ENCODE assay signal across 8 mouse cellular contexts in the genomic region with DNA sequence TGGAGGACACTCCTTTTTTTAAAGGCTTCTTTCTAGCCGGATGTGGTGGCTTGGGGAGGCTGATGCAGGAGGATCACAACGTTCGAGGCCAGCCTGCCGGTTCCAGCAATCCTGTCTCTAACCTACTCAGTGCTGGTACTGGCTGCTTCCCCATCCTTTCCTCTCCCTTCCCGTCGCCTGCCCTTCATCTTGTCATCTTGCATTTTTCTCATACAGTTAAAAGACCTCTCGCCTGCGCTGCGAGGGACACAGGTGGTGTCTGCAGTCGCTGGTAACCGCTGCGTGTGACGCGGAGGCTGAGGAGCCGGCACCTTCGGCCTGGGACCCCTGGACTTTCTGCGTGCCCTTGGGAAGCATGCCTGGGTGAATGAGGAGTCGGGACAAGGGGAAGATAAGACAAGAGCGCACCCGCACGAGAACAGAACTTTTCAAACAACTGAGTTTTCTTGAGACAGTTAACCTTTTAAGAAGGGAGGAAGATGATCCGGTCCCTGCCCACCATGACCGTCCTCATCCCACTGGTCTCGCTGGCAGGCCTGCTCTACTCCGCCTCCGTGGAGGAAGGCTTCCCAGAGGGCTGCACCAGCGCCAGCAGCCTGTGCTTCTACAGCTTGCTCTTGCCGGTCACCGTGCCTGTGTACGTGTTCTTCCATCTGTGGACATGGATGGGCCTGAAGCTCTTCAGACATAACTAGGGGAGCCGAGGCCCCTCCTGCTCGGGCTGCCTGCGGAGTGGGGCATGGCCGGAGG. TPM values are rescaled to one million over a fixed set of nuclear protein-coding genes. Genes with fewer than 3 reads are reported as not detected.
DNase-seq lines count a peak whose midpoint lies in the region; ATAC-seq lines count a peak whose summit lies in the region.

No protein-coding gene starts in this region.

- peaks cover 10% of the 10 kb centered on the region; the same call in 1 of the 2 replicates for H3K36me3 ChIP-seq in hindbrain, embryonic 12.5 days
- no peaks in the 10 kb centered on the region for H3K36me3 ChIP-seq in midbrain, embryonic 13.5 days

- no peak for ATAC-seq in hindbrain, embryonic 12.5 days (ENCODE audit: low FRiP score)
- no peak for ATAC-seq in midbrain, embryonic 13.5 days
- ATAC-seq in activated CD4-positive, CD25-positive, alpha-beta regulatory T cell, adult 4 months, result no peak

- H3K9ac ChIP-seq in hindbrain, embryonic 12.5 days, result peak overlapping the region; percentile 83
- peak overlapping the region; percentile 89 for H3K9ac ChIP-seq in midbrain, embryonic 13.5 days (replicated peaks)

- peaks cover 9% of the 10 kb centered on the region for H3K4me1 ChIP-seq in hindbrain, embryonic 12.5 days
- H3K4me1 ChIP-seq in midbrain, embryonic 13.5 days (replicated peaks), result peaks cover 19% of the 10 kb centered on the region

- H3K4me3 ChIP-seq in hindbrain, embryonic 12.5 days, result peak overlapping the region; percentile 68
- H3K4me3 ChIP-seq in midbrain, embryonic 13.5 days (replicated peaks), result peak overlapping the region; percentile 57

- no peaks in the 10 kb centered on the region for H3K9me3 ChIP-seq in hindbrain, embryonic 12.5 days (replicated peaks)
- H3K9me3 ChIP-seq in midbrain, embryonic 13.5 days, result no peaks in the 10 kb centered on the region

- H3K27ac ChIP-seq in hindbrain, embryonic 12.5 days, result no peak overlapping the region
- H3K27ac ChIP-seq in midbrain, embryonic 13.5 days, result 0 out of 2 replicates have a peak overlapping the region, but pooled peaks have one; percentile 90

- DNase-seq in heart, adult 11 months, result peak; percentile 89
- no peak for DNase-seq in heart, adult 9 months (ENCODE audit: low spot score in 2 of 2)
- DNase-seq in right cerebral cortex, postnatal 25 days, result peak; percentile 11
- DNase-seq in right cerebral cortex, postnatal 36 days (ENCODE audit: low spot score in 2 of 2), result no peak
- DNase-seq in embryo, embryonic 10 days (ENCODE audit: low spot score), result no peak

- peaks cover 4% of the 10 kb centered on the region for H3K27me3 ChIP-seq in hindbrain, embryonic 12.5 days
- H3K27me3 ChIP-seq in midbrain, embryonic 13.5 days, result no peaks in the 10 kb centered on the region; the same call in 1 of the 2 replicates

- H3K4me2 ChIP-seq in hindbrain, embryonic 12.5 days (replicated peaks), result peak overlapping the region; percentile 76
- peak overlapping the region; percentile 66 for H3K4me2 ChIP-seq in midbrain, embryonic 13.5 days (replicated peaks)

- WGBS in hindbrain, embryonic 12.5 days, result 69% methylated on average over 34 of the region's 34 CpGs
- WGBS in midbrain, embryonic 13.5 days, result 63% methylated on average over 34 of the region's 34 CpGs

RNA-seq across cellular contexts. Expression of a gene that starts 1.0 kb away (rescaled TPM):
- 58.8 and 65.6 TPM in 2 replicates for polyA plus RNA-seq in hindbrain, embryonic 12.5 days (2016; fragmentation: Nextera tagmentation; extraction: Ambion mirVana)
- 79.4 and 88.3 TPM in 2 replicates for polyA plus RNA-seq in midbrain, embryonic 13.5 days (2015; fragmentation: Nextera tagmentation; extraction: Ambion mirVana)
- polyA plus RNA-seq in activated CD4-positive, CD25-positive, alpha-beta regulatory T cell, adult 4 months (2017; shearing (Covaris generic)), result 10 to 100 TPM; 49.5 to 56.8 TPM

RNA-seq across cellular contexts. Expression of a gene that starts 22.2 kb away (rescaled TPM):
- 8.3 and 9.8 TPM in 2 replicates for polyA plus RNA-seq in hindbrain, embryonic 12.5 days (2016; fragmentation: Nextera tagmentation; extraction: Ambion mirVana)
- 0.42 and 0.64 TPM in 2 replicates for polyA plus RNA-seq in midbrain, embryonic 13.5 days (2015; fragmentation: Nextera tagmentation; extraction: Ambion mirVana)
- 100 to 1,000 TPM; 208 to 219 TPM for polyA plus RNA-seq in activated CD4-positive, CD25-positive, alpha-beta regulatory T cell, adult 4 months (2017; shearing (Covaris generic))

RNA-seq across cellular contexts. Expression of a gene that starts 30.2 kb away (rescaled TPM):
- polyA plus RNA-seq in hindbrain, embryonic 12.5 days (2016; fragmentation: Nextera tagmentation; extraction: Ambion mirVana), result 0.26 TPM in 1 of 2 replicates, not detected in the other
- polyA plus RNA-seq in midbrain, embryonic 13.5 days (2015; fragmentation: Nextera tagmentation; extraction: Ambion mirVana), result 0.22 and 0.24 TPM in 2 replicates
- under 1 TPM in 1 of 2 experiments, not detected in 1; 0.17 TPM for polyA plus RNA-seq in activated CD4-positive, CD25-positive, alpha-beta regulatory T cell, adult 4 months (2017; shearing (Covaris generic))

RNA-seq across cellular contexts. Expression of a gene that starts 40.7 kb away (rescaled TPM):
- 161 and 177 TPM in 2 replicates for polyA plus RNA-seq in hindbrain, embryonic 12.5 days (2016; fragmentation: Nextera tagmentation; extraction: Ambion mirVana)
- 185 and 190 TPM in 2 replicates for polyA plus RNA-seq in midbrain, embryonic 13.5 days (2015; fragmentation: Nextera tagmentation; extraction: Ambion mirVana)
- 100 to 1,000 TPM in 1 of 2 experiments, 10 to 100 TPM in 1; 96.8 to 108 TPM for polyA plus RNA-seq in activated CD4-positive, CD25-positive, alpha-beta regulatory T cell, adult 4 months (2017; shearing (Covaris generic))

RNA-seq across cellular contexts. Expression of a gene that starts 58.7 kb away (rescaled TPM):
- 1.9 and 3.1 TPM in 2 replicates for polyA plus RNA-seq in hindbrain, embryonic 12.5 days (2016; fragmentation: Nextera tagmentation; extraction: Ambion mirVana)
- 1.7 and 2.0 TPM in 2 replicates for polyA plus RNA-seq in midbrain, embryonic 13.5 days (2015; fragmentation: Nextera tagmentation; extraction: Ambion mirVana)
- not detected for polyA plus RNA-seq in activated CD4-positive, CD25-positive, alpha-beta regulatory T cell, adult 4 months (2017; shearing (Covaris generic))

Comparison
In these comparisons a context has a peak if more than half of its experiments do, and no peak if none do; other contexts are left out.
1. DNase-seq: peak in heart, adult 11 months (single experiment) and right cerebral cortex, postnatal 25 days (single experiment); none in heart, adult 9 months (0 of 2), right cerebral cortex, postnatal 36 days (0 of 2) and embryo, embryonic 10 days (single experiment).
2. RNA of a gene that starts 22.2 kb away (polyA plus RNA-seq): 208 to 219 TPM in activated CD4-positive, CD25-positive, alpha-beta regulatory T cell, adult 4 months; 8.3 to 9.8 TPM in hindbrain, embryonic 12.5 days and 0.42 to 0.64 TPM in midbrain, embryonic 13.5 days; every median in the first group is over 10 times any median in the second.